Mouse (Mus musculus): ENCODE results near the gene Rcan1. TPM values are rescaled to one million over a fixed set of nuclear protein-coding genes. Genes with fewer than 3 reads are reported as not detected.

Rcan1 gene
- polyA plus RNA-seq, 1 experiment, result 21.6 TPM

GRCm38 (mm10) chr16:92412888-92413287 lies 57.8 kb downstream of the Rcan1 start:
- no peak for DNase-seq
- 47% methylated on average over 7 of the region's 7 CpGs for WGBS
- peaks cover 13% of the 10 kb centered on the region for H3K4me1 ChIP-seq (ENCODE audit: control insufficient read depth, insufficient read depth, low read length)
- no peak for TF ChIP-seq CTCF (IDR thresholded peaks at IDR 0.05; ENCODE audit: insufficient read depth, low read length)
- no peak for TF ChIP-seq POLR2A (IDR thresholded peaks at IDR 0.05; ENCODE audit: borderline replicate concordance, extremely low read depth, low read depth, low read length)
- H3K4me3 ChIP-seq (replicated peaks; ENCODE audit: extremely low read depth, low read depth, low read length), result no peak overlapping the region

DNA sequence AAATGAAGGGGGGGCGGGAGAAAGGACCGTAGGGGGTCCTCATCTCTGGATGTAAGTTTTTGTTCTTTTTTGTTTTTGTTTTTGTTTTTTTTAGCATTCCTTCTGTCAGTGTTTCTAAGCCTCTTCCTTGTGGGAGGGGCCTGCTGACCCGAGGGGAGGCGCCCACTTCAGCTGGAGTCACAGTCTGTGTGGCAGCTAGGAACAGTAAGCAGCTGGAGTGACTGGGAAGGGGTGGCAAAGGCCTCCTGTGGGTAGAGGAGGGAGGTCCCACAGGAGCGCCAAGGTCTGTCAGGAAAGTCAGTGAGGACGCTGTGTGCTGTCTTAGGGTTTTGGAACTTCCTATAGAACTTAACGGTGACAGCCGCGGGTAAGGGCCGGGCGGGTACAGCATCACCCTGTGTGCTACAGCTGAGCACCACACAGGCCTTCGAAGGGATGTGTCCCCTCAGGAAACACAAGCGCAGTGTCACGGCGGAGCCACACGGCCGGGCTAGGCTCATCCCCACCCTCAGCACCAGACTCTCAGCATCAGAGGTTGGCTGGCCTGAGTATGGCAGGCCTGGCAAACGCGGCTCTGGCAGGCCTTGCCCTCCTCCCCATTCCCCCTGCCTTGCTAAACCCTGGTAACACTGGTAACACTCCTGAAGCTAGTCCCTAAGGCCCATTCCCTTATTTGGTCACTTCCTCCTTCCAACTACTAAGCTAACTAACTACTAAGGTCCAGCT lies 58.5 kb downstream of the Rcan1 start:
- H3K4me1 ChIP-seq (ENCODE audit: control insufficient read depth, insufficient read depth, low read length), result peaks cover 13% of the 10 kb centered on the region
- DNase-seq, result no peak
- WGBS, result 60% methylated on average over 19 of the region's 19 CpGs
- no peak for TF ChIP-seq CTCF (IDR thresholded peaks at IDR 0.05; ENCODE audit: insufficient read depth, low read length)
- no peak for TF ChIP-seq POLR2A (IDR thresholded peaks at IDR 0.05; ENCODE audit: borderline replicate concordance, extremely low read depth, low read depth, low read length)
- H3K4me3 ChIP-seq (replicated peaks; ENCODE audit: extremely low read depth, low read depth, low read length), result no peak overlapping the region

- TF ChIP-seq POLR2A (IDR thresholded peaks at IDR 0.05; ENCODE audit: borderline replicate concordance, extremely low read depth, low read depth, low read length), result no peak
- TF ChIP-seq CTCF (IDR thresholded peaks at IDR 0.05; ENCODE audit: insufficient read depth, low read length), result no peak
- H3K4me1 ChIP-seq (ENCODE audit: control insufficient read depth, insufficient read depth, low read length), result peaks cover 10% of the 10 kb centered on the region
- WGBS, result 89% methylated on average over 2 of the region's 2 CpGs
- DNase-seq, result no peak
- no peak overlapping the region for H3K4me3 ChIP-seq (replicated peaks; ENCODE audit: extremely low read depth, low read depth, low read length)
These were observed 60.3 kb downstream of the Rcan1 start for GRCm38 (mm10) chr16:92410344-92410743.

- Histone ChIP-seq H3K4me1 (ENCODE audit: control insufficient read depth, insufficient read depth, low read length) (peaks cover 14% of the 10 kb centered on the region), H3K4me3 (replicated peaks; ENCODE audit: extremely low read depth, low read depth, low read length) (no peak overlapping the region)
- DNase-seq, result no peak
- no peak for TF ChIP-seq POLR2A (IDR thresholded peaks at IDR 0.05; ENCODE audit: borderline replicate concordance, extremely low read depth, low read depth, low read length)
- no peak for TF ChIP-seq CTCF (IDR thresholded peaks at IDR 0.05; ENCODE audit: insufficient read depth, low read length)
- 74% methylated on average over 2 of the region's 2 CpGs for WGBS
These were observed 62.8 kb downstream of the Rcan1 start for GRCm38 (mm10) chr16:92407883-92408282.

DNA sequence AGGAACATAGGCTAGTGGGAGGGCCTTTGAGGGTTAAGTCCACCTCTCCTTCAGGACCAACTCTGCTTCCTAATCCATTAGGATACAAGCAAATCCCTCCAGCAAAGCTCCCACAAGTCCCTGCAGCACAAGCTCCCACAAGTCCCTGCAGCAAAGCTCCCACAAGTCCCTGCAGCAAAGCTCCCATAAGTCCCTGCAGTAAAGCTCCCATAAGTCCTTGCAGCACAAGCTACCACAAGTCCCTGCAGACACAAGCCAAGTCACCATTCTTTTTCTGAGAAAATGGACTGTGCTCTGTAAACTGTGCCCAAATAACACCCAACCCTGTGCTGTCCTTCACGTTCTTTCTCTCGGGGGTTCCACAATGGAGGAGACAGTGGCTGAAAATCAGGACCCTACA lies 66.5 kb downstream of the Rcan1 start:
- H3K4me3 ChIP-seq (replicated peaks; ENCODE audit: extremely low read depth, low read depth, low read length), result no peak overlapping the region
- WGBS, result 88% methylated on average over 2 of the region's 2 CpGs
- H3K4me1 ChIP-seq (ENCODE audit: control insufficient read depth, insufficient read depth, low read length), result peaks cover 12% of the 10 kb centered on the region
- DNase-seq, result no peak
- TF ChIP-seq POLR2A (IDR thresholded peaks at IDR 0.05; ENCODE audit: borderline replicate concordance, extremely low read depth, low read depth, low read length) (no peak), CTCF (IDR thresholded peaks at IDR 0.05; ENCODE audit: insufficient read depth, low read length) (no peak)

DNA sequence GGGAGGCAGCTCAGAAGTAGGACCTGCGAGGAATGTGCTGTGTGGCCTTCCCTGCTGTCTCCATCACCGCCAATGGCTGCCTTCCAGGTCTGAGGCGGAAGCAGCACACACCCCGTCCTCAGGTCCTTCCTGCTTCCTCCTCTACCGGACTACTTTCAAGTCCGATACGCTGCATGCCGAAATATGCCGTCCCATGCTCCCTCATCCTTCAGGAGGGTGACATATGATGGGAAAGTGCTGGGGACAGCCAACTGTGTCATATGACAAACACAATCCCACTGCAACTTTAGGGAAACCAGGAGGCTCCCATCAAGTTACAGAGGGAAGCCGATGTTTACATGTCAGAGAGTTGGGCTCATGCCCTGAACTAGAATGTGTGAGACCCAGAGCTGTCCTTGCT lies 67.6 kb downstream of the Rcan1 start:
- Histone ChIP-seq H3K4me3 (replicated peaks; ENCODE audit: extremely low read depth, low read depth, low read length) (peak overlapping the region; percentile 39), H3K4me1 (ENCODE audit: control insufficient read depth, insufficient read depth, low read length) (peaks cover 18% of the 10 kb centered on the region)
- WGBS, result 22% methylated on average over 10 of the region's 10 CpGs
- DNase-seq, result peak; percentile 22
- TF ChIP-seq CTCF (IDR thresholded peaks at IDR 0.05; ENCODE audit: insufficient read depth, low read length) (no peak), POLR2A (IDR thresholded peaks at IDR 0.05; ENCODE audit: borderline replicate concordance, extremely low read depth, low read depth, low read length) (peak; percentile 38; the same call in 1 of the 2 replicates)

DNA sequence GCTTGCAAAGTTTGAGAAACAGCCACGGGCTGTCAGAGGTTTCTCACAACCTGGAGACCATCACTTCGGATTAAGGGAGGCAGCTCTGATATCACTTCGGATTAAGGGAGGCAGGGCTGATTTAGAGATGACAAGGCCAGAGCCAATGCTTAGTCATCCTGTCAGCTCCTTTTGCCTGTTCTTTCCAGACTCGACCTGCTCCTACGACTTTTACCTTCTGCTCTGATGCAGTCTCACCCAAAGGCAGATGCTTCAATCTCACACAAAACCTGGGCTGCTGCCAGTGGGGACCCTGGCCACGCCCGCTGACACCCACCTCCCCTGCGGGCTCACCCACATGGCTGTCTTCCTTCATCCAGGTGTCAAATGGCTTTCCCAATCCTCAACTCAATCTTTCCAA lies 68.5 kb downstream of the Rcan1 start:
- DNase-seq, result no peak
- peaks cover 23% of the 10 kb centered on the region for H3K4me1 ChIP-seq (ENCODE audit: control insufficient read depth, insufficient read depth, low read length)
- H3K4me3 ChIP-seq (replicated peaks; ENCODE audit: extremely low read depth, low read depth, low read length), result no peak overlapping the region
- WGBS, result 70% methylated on average over 8 of the region's 8 CpGs
- TF ChIP-seq POLR2A (IDR thresholded peaks at IDR 0.05; ENCODE audit: borderline replicate concordance, extremely low read depth, low read depth, low read length) (no peak), CTCF (IDR thresholded peaks at IDR 0.05; ENCODE audit: insufficient read depth, low read length) (no peak)

DNA sequence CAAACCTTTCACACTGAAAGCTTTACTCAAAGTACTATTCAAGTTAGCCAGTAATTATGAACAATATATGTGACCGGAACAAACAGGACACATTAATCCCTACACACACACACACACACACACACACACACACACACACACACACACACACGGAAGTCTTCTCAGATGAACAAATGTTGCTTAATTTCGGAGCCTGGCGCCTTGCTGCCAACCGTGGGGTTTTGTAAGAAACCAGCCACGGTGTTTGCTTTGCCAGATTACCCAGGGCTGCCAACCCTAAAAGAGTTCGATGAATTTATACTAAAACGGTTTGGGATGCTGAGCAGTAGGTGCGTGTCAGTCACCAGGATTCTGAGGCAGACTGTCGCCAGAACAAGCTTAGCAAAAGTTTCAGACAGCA lies 69.5 kb downstream of the Rcan1 start:
- 69% methylated on average over 10 of the region's 10 CpGs for WGBS
- TF ChIP-seq POLR2A (IDR thresholded peaks at IDR 0.05; ENCODE audit: borderline replicate concordance, extremely low read depth, low read depth, low read length) (no peak), CTCF (IDR thresholded peaks at IDR 0.05; ENCODE audit: insufficient read depth, low read length) (no peak)
- no peak for DNase-seq
- no peak overlapping the region for H3K4me3 ChIP-seq (replicated peaks; ENCODE audit: extremely low read depth, low read depth, low read length)
- H3K4me1 ChIP-seq (ENCODE audit: control insufficient read depth, insufficient read depth, low read length), result peaks cover 26% of the 10 kb centered on the region

DNA sequence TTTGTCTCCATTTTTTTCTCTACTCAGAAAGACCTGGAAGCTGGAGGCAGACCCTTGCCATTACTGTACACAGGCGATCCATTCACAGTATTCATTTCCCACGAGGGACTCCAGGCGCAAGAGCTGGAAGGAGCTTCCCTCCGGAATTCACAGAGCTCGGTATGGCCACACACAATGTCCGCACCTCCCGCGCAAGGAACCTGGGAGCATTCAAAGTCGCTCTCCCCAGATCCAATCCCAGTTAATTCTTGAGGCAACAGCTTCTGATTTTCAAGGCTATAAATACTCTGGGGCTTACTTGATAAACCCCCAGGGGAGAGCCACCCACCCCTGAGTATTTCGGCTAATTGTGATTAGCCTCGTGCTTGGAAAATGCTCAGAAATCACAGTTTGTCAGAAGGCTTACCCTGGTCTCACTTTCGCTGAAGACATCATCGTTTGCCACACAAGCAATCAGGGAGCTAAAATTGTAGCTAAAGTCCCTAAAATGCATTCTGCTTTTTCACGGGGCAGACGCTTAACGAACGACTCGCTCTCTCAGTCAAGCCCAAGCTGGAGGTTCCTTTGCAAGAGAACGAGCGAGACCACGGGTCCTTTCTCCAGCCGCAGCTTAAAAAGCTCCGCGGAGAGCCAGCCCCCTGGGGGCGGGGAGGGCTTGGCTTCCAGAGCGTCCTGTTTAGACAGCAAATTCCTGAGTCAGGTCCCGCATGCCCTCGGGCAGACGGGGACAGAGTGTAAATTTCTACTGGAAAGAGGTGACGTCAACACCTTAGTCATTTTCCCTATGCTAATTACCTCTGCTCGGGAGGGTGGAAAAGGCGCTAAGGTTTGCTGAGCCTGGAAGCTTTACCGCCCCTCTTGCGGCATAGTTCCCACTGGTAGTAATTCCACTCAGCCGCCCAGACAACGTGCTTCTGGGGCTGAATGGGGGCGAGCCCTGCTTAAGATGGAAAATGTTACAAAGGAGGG lies 70.9 kb downstream of the Rcan1 start:
- Histone ChIP-seq H3K4me3 (replicated peaks; ENCODE audit: extremely low read depth, low read depth, low read length) (peak overlapping the region; percentile 65), H3K4me1 (ENCODE audit: control insufficient read depth, insufficient read depth, low read length) (peaks cover 26% of the 10 kb centered on the region)
- WGBS, result 2% methylated on average over 37 of the region's 37 CpGs
- DNase-seq, result peak; percentile 90
- peak; percentile 94 for TF ChIP-seq POLR2A (IDR thresholded peaks at IDR 0.05; ENCODE audit: borderline replicate concordance, extremely low read depth, low read depth, low read length)
- TF ChIP-seq CTCF (IDR thresholded peaks at IDR 0.05; ENCODE audit: insufficient read depth, low read length), result no peak

All from lung, adult 2 months (tissue).